Mouse (Mus musculus): ENCODE data around the gene Rcn3.

Rcn3 gene

GRCm38 (mm10) chr7:45073949-45074348 is 18.1 kb downstream of the Rcn3 start:
- no peak for DNase-seq (ENCODE audit: low read depth, low spot score)

GRCm38 (mm10) chr7:45073171-45073707 is 18.8 kb downstream of the Rcn3 start:
- DNase-seq (ENCODE audit: low read depth, low spot score): no peak

GRCm38 (mm10) chr7:45072230-45072629 is 19.8 kb downstream of the Rcn3 start:
- DNase-seq (ENCODE audit: low read depth, low spot score): no peak

GRCm38 (mm10) chr7:45069671-45070070 is 22.4 kb downstream of the Rcn3 start:
- no peak for DNase-seq (ENCODE audit: low read depth, low spot score)

GRCm38 (mm10) chr7:45068000-45068318 is 24.1 kb downstream of the Rcn3 start:
- no peak for DNase-seq (ENCODE audit: low read depth, low spot score)

GRCm38 (mm10) chr7:45067190-45067999 is 24.6 kb downstream of the Rcn3 start:
- DNase-seq (ENCODE audit: low read depth, low spot score): no peak

- peak; percentile 96 for DNase-seq (ENCODE audit: low read depth, low spot score)
Measured at GRCm38 (mm10) chr7:45062239-45062835, 29.7 kb downstream of the Rcn3 start, which contains the start of the genes Nosip and Prrg2. Gene Nosip (plus strand): TSS chr7:45062429. Gene Prrg2 (minus strand): TSS chr7:45062677.

- DNase-seq (ENCODE audit: low read depth, low spot score): no peak
Measured at GRCm38 (mm10) chr7:45061532-45062075, 30.4 kb downstream of the Rcn3 start.

- DNase-seq (ENCODE audit: low read depth, low spot score): no peak
Measured at GRCm38 (mm10) chr7:45060632-45061122, 31.3 kb downstream of the Rcn3 start.

GRCm38 (mm10) chr7:45058607-45059571 is 33.1 kb downstream of the Rcn3 start:
- DNase-seq (ENCODE audit: low read depth, low spot score): no peak

- no peak for DNase-seq (ENCODE audit: low read depth, low spot score)
Measured at GRCm38 (mm10) chr7:45056972-45057348, 35.1 kb downstream of the Rcn3 start.

GRCm38 (mm10) chr7:45056329-45056971 is 35.6 kb downstream of the Rcn3 start:
- no peak for DNase-seq (ENCODE audit: low read depth, low spot score)

- DNase-seq (ENCODE audit: low read depth, low spot score): peak; percentile 60
Measured at GRCm38 (mm10) chr7:45053931-45054510, 38.0 kb downstream of the Rcn3 start.

- DNase-seq (ENCODE audit: low read depth, low spot score): no peak
Measured at GRCm38 (mm10) chr7:45053117-45053930, 38.7 kb downstream of the Rcn3 start.

- no peak for DNase-seq (ENCODE audit: low read depth, low spot score)
Measured at GRCm38 (mm10) chr7:45052862-45053116, 39.2 kb downstream of the Rcn3 start, which contains the start of gene Prr12. Gene Prr12 (minus strand): TSS chr7:45052881.

GRCm38 (mm10) chr7:45052181-45052861 is 39.7 kb downstream of the Rcn3 start:
- no peak for DNase-seq (ENCODE audit: low read depth, low spot score)

- no peak for DNase-seq (ENCODE audit: low read depth, low spot score)
Measured at GRCm38 (mm10) chr7:45051601-45051974, 40.4 kb downstream of the Rcn3 start.

- DNase-seq (ENCODE audit: low read depth, low spot score): no peak
Measured at GRCm38 (mm10) chr7:45050945-45051600, 40.9 kb downstream of the Rcn3 start.
